Mouse (Mus musculus) neural tube, embryonic 12.5 days (tissue): ENCODE measurements around the gene Hspb8. TPM values are rescaled to one million over a fixed set of nuclear protein-coding genes. Genes with fewer than 3 reads are reported as not detected.
"Not testable (repeated sequence)": the region's sequence is repeated elsewhere in the genome, so short reads cannot be mapped to it uniquely, and the experiment has no call there.

Experiments used
- ATAC-seq: fragments of 200-750 bp; cut with Nextera tagmentation; 2 replicates; pipeline ENCODE4 v1.8.0; 2017; ENCODE audit warnings: low read depth, mild to moderate bottlenecking, moderate TSS enrichment, moderate library complexity; ENCODE audit not compliant: low FRiP score
- H3K27ac ChIP-seq: fragments of 300-500 bp; sonication (generic); 2 replicates; pipeline ENCODE4 v1.5.1; 2016
- H3K27me3 ChIP-seq: fragments of 300-500 bp; sonication (generic); replicated peaks from 2 replicates; pipeline ENCODE4 v1.6.1; 2016; ENCODE audit warnings: mild to moderate bottlenecking
- H3K36me3 ChIP-seq: fragments of 300-500 bp; sonication (generic); 2 replicates; pipeline ENCODE4 v1.6.1; 2016; ENCODE audit warnings: mild to moderate bottlenecking
- H3K4me1 ChIP-seq: fragments of 300-500 bp; sonication (generic); 2 replicates; pipeline ENCODE4 v1.6.1; 2016
- H3K4me2 ChIP-seq: fragments of 300-500 bp; sonication (generic); replicated peaks from 2 replicates; pipeline ENCODE4 v1.6.1; 2016; ENCODE audit warnings: mild to moderate bottlenecking
- H3K4me3 ChIP-seq: fragments of 300-500 bp; sonication (generic); 2 replicates; pipeline ENCODE4 v1.5.1; 2016
- H3K9ac ChIP-seq: fragments of 300-500 bp; sonication (generic); 2 replicates; pipeline ENCODE4 v1.6.1; 2016; ENCODE audit warnings: mild to moderate bottlenecking
- H3K9me3 ChIP-seq: fragments of 300-500 bp; sonication (generic); 2 replicates; pipeline ENCODE4 v1.6.1; 2016; ENCODE audit warnings: mild to moderate bottlenecking
- WGBS: fragments of 180-500 bp; shearing (Covaris S2); methylation state at CpG from one replicate; pipeline ENCODE4 v1.1.7; 2016; 5-methylcytosine and 5-hydroxymethylcytosine counted together
- polyA plus RNA-seq: library from polyadenylated mRNA; unstranded; fragments of >200 nt; fragmentation: Nextera tagmentation; extraction: Ambion mirVana; gene quantifications from 2 replicates; pipeline ENCODE4 v1.2.1, GENCODE M21; 2016

The Hspb8 gene
- polyA plus RNA-seq, 1 experiment from 2014 or later = 5.4 TPM

- Histone ChIP-seq H3K27ac (no peak overlapping the region), H3K9ac (no peak overlapping the region), H3K4me1 (peaks cover 9% of the 10 kb centered on the region; the same call in 1 of the 2 replicates), H3K4me2 (no peak overlapping the region), H3K27me3 (no peaks in the 10 kb centered on the region), H3K9me3 (no peaks in the 10 kb centered on the region), H3K36me3 (no peaks in the 10 kb centered on the region), H3K4me3 (no peak overlapping the region)
- WGBS = 87% methylated on average over 2 of the region's 2 CpGs
- no peak for ATAC-seq
These were observed 18.6 kb downstream of the Hspb8 start for GRCm38 (mm10) chr5:116404063-116404462.

- no peak overlapping the region for H3K4me2 ChIP-seq
- H3K27ac ChIP-seq = no peak overlapping the region
- 83% methylated on average over 3 of the region's 3 CpGs for WGBS
- H3K4me3 ChIP-seq = no peak overlapping the region
- H3K4me1 ChIP-seq = no peaks in the 10 kb centered on the region
- no peaks in the 10 kb centered on the region for H3K27me3 ChIP-seq
- no peaks in the 10 kb centered on the region for H3K9me3 ChIP-seq
- H3K9ac ChIP-seq = no peak overlapping the region
- H3K36me3 ChIP-seq = no peaks in the 10 kb centered on the region
- ATAC-seq = no peak
These were observed 21.9 kb downstream of the Hspb8 start for GRCm38 (mm10) chr5:116400801-116401200.

- WGBS = 75% methylated on average over 8 of the region's 8 CpGs
- ATAC-seq = no peak
- H3K4me1 ChIP-seq = no peaks in the 10 kb centered on the region
These were observed 22.5 kb downstream of the Hspb8 start for GRCm38 (mm10) chr5:116400042-116400730.

GRCm38 (mm10) chr5:116396104-116396503 is 26.6 kb downstream of the Hspb8 start:
- no peak overlapping the region for H3K9ac ChIP-seq
- no peak overlapping the region for H3K4me2 ChIP-seq
- no peaks in the 10 kb centered on the region for H3K27me3 ChIP-seq
- 81% methylated on average over 5 of the region's 5 CpGs for WGBS
- no peaks in the 10 kb centered on the region for H3K9me3 ChIP-seq
- no peaks in the 10 kb centered on the region for H3K4me1 ChIP-seq
- no peak for ATAC-seq
- no peaks in the 10 kb centered on the region for H3K36me3 ChIP-seq
- no peak overlapping the region for H3K4me3 ChIP-seq
- no peak overlapping the region for H3K27ac ChIP-seq

More at GRCm38 (mm10) chr5:116400042-116400730, 22.5 kb downstream of the Hspb8 start:
- Histone ChIP-seq H3K4me2 (no peak overlapping the region), H3K4me3 (no peak overlapping the region), H3K9me3 (no peaks in the 10 kb centered on the region), H3K27ac (no peak overlapping the region), H3K36me3 (no peaks in the 10 kb centered on the region), H3K27me3 (no peaks in the 10 kb centered on the region), H3K9ac (no peak overlapping the region)

- H3K27ac ChIP-seq = no peak overlapping the region
- H3K9ac ChIP-seq = no peak overlapping the region
- H3K4me2 ChIP-seq = no peak overlapping the region
- H3K4me1 ChIP-seq = no peaks in the 10 kb centered on the region
- H3K9me3 ChIP-seq = no peaks in the 10 kb centered on the region
- WGBS = 83% methylated on average over 9 of the region's 9 CpGs
- no peak overlapping the region for H3K4me3 ChIP-seq
- no peaks in the 10 kb centered on the region for H3K27me3 ChIP-seq
- ATAC-seq = no peak
- no peaks in the 10 kb centered on the region for H3K36me3 ChIP-seq
These were observed 30.1 kb downstream of the Hspb8 start for GRCm38 (mm10) chr5:116392603-116393002.

- Histone ChIP-seq H3K27ac (no peak overlapping the region), H3K9ac (no peak overlapping the region), H3K4me2 (no peak overlapping the region), H3K4me1 (no peaks in the 10 kb centered on the region), H3K36me3 (no peaks in the 10 kb centered on the region), H3K27me3 (no peaks in the 10 kb centered on the region), H3K9me3 (no peaks in the 10 kb centered on the region), H3K4me3 (no peak overlapping the region)
- ATAC-seq = no peak
- WGBS = 82% methylated on average over 15 of the region's 15 CpGs
These were observed 32.7 kb downstream of the Hspb8 start for GRCm38 (mm10) chr5:116389856-116390542.

- no peak overlapping the region for H3K4me2 ChIP-seq
- no peaks in the 10 kb centered on the region for H3K36me3 ChIP-seq
- no peak overlapping the region for H3K9ac ChIP-seq
- H3K9me3 ChIP-seq = no peaks in the 10 kb centered on the region
- H3K4me1 ChIP-seq = no peaks in the 10 kb centered on the region
- H3K27me3 ChIP-seq = no peaks in the 10 kb centered on the region
- WGBS = 86% methylated on average over 4 of the region's 4 CpGs
- no peak for ATAC-seq
- H3K4me3 ChIP-seq = no peak overlapping the region
- H3K27ac ChIP-seq = no peak overlapping the region
These were observed 33.3 kb downstream of the Hspb8 start for GRCm38 (mm10) chr5:116389321-116389720.

- Histone ChIP-seq H3K27ac (no peak overlapping the region), H3K36me3 (no peaks in the 10 kb centered on the region), H3K4me1 (no peaks in the 10 kb centered on the region), H3K9me3 (no peaks in the 10 kb centered on the region), H3K4me3 (no peak overlapping the region), H3K9ac (no peak overlapping the region), H3K4me2 (no peak overlapping the region), H3K27me3 (no peaks in the 10 kb centered on the region)
- no peak for ATAC-seq
- 84% methylated on average over 9 of the region's 9 CpGs for WGBS
These were observed 35.2 kb downstream of the Hspb8 start for GRCm38 (mm10) chr5:116387302-116387935.

GRCm38 (mm10) chr5:116386020-116386419 is 36.6 kb downstream of the Hspb8 start:
- ATAC-seq = no peak
- WGBS = 43% methylated on average over 11 of the region's 11 CpGs
- no peaks in the 10 kb centered on the region for H3K9me3 ChIP-seq
- H3K4me3 ChIP-seq = no peak overlapping the region
- H3K9ac ChIP-seq = no peak overlapping the region
- H3K4me2 ChIP-seq = no peak overlapping the region
- H3K4me1 ChIP-seq = no peaks in the 10 kb centered on the region
- no peaks in the 10 kb centered on the region for H3K36me3 ChIP-seq
- no peak overlapping the region for H3K27ac ChIP-seq
- no peaks in the 10 kb centered on the region for H3K27me3 ChIP-seq

- H3K27ac ChIP-seq, H3K4me1 ChIP-seq, ATAC-seq, H3K9me3 ChIP-seq, H3K4me2 ChIP-seq, H3K27me3 ChIP-seq, H3K4me3 ChIP-seq, H3K9ac ChIP-seq, H3K36me3 ChIP-seq: not testable (repeated sequence)
- WGBS = 91% methylated on average over 7 of the region's 7 CpGs
These were observed 40.0 kb downstream of the Hspb8 start for GRCm38 (mm10) chr5:116382646-116383045.

- Histone ChIP-seq H3K27ac (no peak overlapping the region), H3K36me3 (no peaks in the 10 kb centered on the region), H3K9me3 (no peaks in the 10 kb centered on the region), H3K4me2 (no peak overlapping the region), H3K9ac (no peak overlapping the region), H3K4me3 (no peak overlapping the region), H3K4me1 (no peaks in the 10 kb centered on the region), H3K27me3 (no peaks in the 10 kb centered on the region)
- no peak for ATAC-seq
- 89% methylated on average over 6 of the region's 6 CpGs for WGBS
These were observed 40.9 kb downstream of the Hspb8 start for GRCm38 (mm10) chr5:116381726-116382125.

- Histone ChIP-seq H3K4me3 (no peak overlapping the region), H3K4me1 (no peaks in the 10 kb centered on the region), H3K9me3 (no peaks in the 10 kb centered on the region), H3K9ac (no peak overlapping the region), H3K27ac (no peak overlapping the region), H3K27me3 (no peaks in the 10 kb centered on the region), H3K4me2 (no peak overlapping the region), H3K36me3 (no peaks in the 10 kb centered on the region)
- WGBS = 86% methylated on average over 15 of the region's 15 CpGs
- ATAC-seq = no peak
These were observed 41.4 kb downstream of the Hspb8 start for GRCm38 (mm10) chr5:116381217-116381616.
